Mouse (Mus musculus) gastrocnemius, adult 8-10 months (tissue): ENCODE measurements around the gene Zbtb22. TPM values are rescaled to one million over a fixed set of nuclear protein-coding genes. Genes with fewer than 3 reads are reported as not detected.
"Not testable (repeated sequence)": the region's sequence is repeated elsewhere in the genome, so short reads cannot be mapped to it uniquely, and the experiment has no call there.

ENCODE experiments used
- DNase-seq, 2 experiments: peaks; one replicate each; pipeline ENCODE4 v3.0.0; 2022; ENCODE audit warnings: low spot score in 2 of 2
- total RNA-seq, 4 experiments: library from RNA; stranded (reverse); gene quantifications; 2 replicates each; pipeline ENCODE4 v1.2.4; 2022

Zbtb22 gene
- total RNA-seq, 4 experiments from 2014 or later = 14.5 to 18.7 (median 17.1) TPM

GRCm38 (mm10) chr17:33941381-33941780 is 25.7 kb downstream of the Zbtb22 start:
- no peak for DNase-seq

- DNase-seq = no peak
Observed at GRCm38 (mm10) chr17:33943454-33943853, 27.8 kb downstream of the Zbtb22 start.

GRCm38 (mm10) chr17:33947430-33948089 is 31.9 kb downstream of the Zbtb22 start:
- no peak for DNase-seq

GRCm38 (mm10) chr17:33948090-33948904 is 32.6 kb downstream of the Zbtb22 start:
- DNase-seq = no peak

GRCm38 (mm10) chr17:33948905-33949537 is 33.3 kb downstream of the Zbtb22 start:
- no peak for DNase-seq

- no peak for DNase-seq
Observed at GRCm38 (mm10) chr17:33950131-33950625, 34.5 kb downstream of the Zbtb22 start.

GRCm38 (mm10) chr17:33951021-33951946 is 35.6 kb downstream of the Zbtb22 start, which contains the start of gene B3galt4:
Gene B3galt4, minus strand, starts transcription at chr17:33951488.
- peak; percentile 36 to 45 for DNase-seq

- DNase-seq = not testable (repeated sequence)
Observed at GRCm38 (mm10) chr17:33952015-33952414, 36.3 kb downstream of the Zbtb22 start.

- no peak for DNase-seq
Observed at GRCm38 (mm10) chr17:33952879-33953278, 37.2 kb downstream of the Zbtb22 start.

GRCm38 (mm10) chr17:33953310-33953709 is 37.6 kb downstream of the Zbtb22 start:
- DNase-seq = no peak

- DNase-seq = no peak
Observed at GRCm38 (mm10) chr17:33953961-33954565, 38.4 kb downstream of the Zbtb22 start.

- no peak for DNase-seq
Observed at GRCm38 (mm10) chr17:33954646-33955554, 39.2 kb downstream of the Zbtb22 start.

GRCm38 (mm10) chr17:33955555-33956214 is 40.0 kb downstream of the Zbtb22 start, which contains the start of the genes Vps52 and Rps18:
Gene Vps52, plus strand, starts transcription at chr17:33955812.
Gene Rps18, minus strand, starts transcription at chr17:33956001.
- DNase-seq = peak; percentile 93 to 95

- DNase-seq = no peak
Observed at GRCm38 (mm10) chr17:33956336-33956735, 40.6 kb downstream of the Zbtb22 start.

GRCm38 (mm10) chr17:33957493-33957892 is 41.8 kb downstream of the Zbtb22 start:
- no peak for DNase-seq

GRCm38 (mm10) chr17:33958451-33958850 is 42.7 kb downstream of the Zbtb22 start:
- no peak for DNase-seq

GRCm38 (mm10) chr17:33959135-33959534 is 43.4 kb downstream of the Zbtb22 start:
- no peak for DNase-seq

GRCm38 (mm10) chr17:33959948-33960347 is 44.2 kb downstream of the Zbtb22 start:
- DNase-seq = no peak

- no peak for DNase-seq
Observed at GRCm38 (mm10) chr17:33962876-33963275, 47.2 kb downstream of the Zbtb22 start.
